Mouse (Mus musculus) heart, adult 2 months (tissue): ENCODE results near the gene Rpusd4.

ENCODE experiments used
- CTCF ChIP-seq: fragments of 200-600 bp; IDR thresholded peaks from 2 replicates; pipeline ENCODE4 v1.8.1; 2022; ENCODE audit warnings: antibody characterized with exemption, mild to moderate bottlenecking, moderate library complexity
- POLR2A ChIP-seq: fragments of 200-500 bp; IDR thresholded peaks from 2 replicates; pipeline ENCODE4 v1.6.1; 2011; ENCODE audit warnings: mild to moderate bottlenecking, low read depth, low read length, control low read depth; ENCODE audit not compliant: insufficient read depth

DNA sequence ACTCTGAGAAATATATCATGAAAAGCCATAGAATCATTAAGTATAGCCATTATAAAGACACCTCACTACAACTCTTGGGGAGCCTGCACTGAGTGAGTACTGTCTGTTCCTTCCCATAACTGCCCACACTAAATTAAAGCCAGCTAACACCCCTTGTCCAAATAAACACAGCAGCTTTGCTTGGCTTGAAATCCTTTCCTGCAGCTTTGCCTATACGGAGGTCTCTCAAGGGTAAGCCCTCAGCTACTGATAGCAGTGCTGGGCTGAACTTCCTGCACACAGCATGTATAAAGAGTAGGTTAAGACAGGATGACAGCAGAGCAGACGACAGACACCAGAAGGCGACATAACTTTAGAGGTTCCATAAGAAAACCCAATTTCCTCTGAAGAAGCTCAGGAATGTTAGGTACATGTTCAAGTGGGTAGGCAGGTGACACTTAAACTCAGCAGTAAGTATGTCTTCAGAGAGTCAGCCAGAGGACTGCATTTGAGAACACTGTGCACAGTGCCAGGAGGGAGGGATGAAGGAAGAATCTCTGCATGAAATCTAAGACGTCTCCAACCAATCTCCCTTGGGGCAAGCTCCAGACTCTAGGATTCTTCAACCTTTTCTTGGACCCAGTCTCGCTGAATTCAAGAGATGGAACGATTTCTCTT lies 28.6 kb upstream of the Rpusd4 start:
- TF ChIP-seq CTCF (no peak), POLR2A (no peak)
